Mouse (Mus musculus): ENCODE measurements around the gene Mthfd2. TPM values are rescaled to one million over a fixed set of nuclear protein-coding genes. Genes with fewer than 3 reads are reported as not detected.
A peak's percentile ranks its signal among the peaks of the same experiment; 100 is the strongest.

Gene Mthfd2
- polyA plus RNA-seq, 1 experiment from 2014 or later: 41.8 TPM

DNA sequence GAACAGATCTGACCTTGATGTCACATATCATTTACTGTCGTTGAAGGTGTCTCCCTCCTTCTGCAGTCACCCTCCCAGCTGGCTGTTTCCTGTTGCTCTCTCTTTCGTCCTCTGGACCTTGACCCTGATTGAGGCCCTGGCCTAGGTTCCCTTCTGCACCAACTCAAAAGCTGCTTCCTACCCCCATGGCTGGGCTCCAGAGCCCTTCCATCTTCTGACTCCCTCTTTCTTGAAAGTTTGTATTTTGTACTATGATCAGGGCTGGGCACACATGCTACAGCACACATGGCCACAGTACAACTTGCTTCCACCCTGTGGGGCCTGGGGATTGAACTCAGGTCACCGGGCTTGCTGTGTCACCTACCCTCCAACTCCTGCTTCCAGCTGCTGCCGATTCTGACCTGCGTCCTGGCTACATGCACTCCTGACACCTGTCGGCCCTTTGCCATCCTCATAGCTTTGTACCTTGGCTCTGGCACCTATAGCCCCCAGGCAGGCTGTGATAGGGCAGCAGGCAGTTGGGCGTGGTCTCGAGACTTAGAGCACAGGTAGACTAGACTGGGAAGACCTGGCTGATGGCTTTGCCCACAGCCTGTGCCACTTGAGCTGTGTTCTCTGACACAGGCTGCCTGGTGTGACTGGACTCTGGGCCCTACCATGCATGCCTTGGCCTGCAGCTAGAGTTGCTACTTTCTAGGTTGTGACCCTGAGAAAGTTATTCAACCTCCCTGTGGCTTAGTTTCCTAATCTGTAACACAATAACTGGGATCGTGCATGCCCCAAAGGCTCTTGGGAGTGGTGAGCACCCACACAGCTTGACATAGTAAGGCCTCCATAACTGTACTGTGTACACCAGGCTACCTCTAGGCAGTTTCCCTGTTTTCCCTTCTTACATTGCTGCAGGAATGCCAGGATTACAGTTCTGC lies 29.4 kb upstream of the Mthfd2 start:
- no peak overlapping the region for H3K27ac ChIP-seq (ENCODE audit: low read depth, low read length)
- no peaks in the 10 kb centered on the region for H3K9me3 ChIP-seq (ENCODE audit: control insufficient read depth, low read length)
- H3K4me2 ChIP-seq (replicated peaks; ENCODE audit: low read depth, low read length): no peak overlapping the region
- DNase-seq (ENCODE audit: low spot score): no peak
- H3K4me1 ChIP-seq (replicated peaks; ENCODE audit: control insufficient read depth, insufficient read depth, low read length): no peaks in the 10 kb centered on the region; the same call in 1 of the 2 replicates
- no peaks in the 10 kb centered on the region for H3K27me3 ChIP-seq (ENCODE audit: control insufficient read depth, insufficient read depth, low read length)
- no peak overlapping the region for H3K4me3 ChIP-seq (ENCODE audit: low read depth, low read length)
- WGBS: 83% methylated on average over 9 of the region's 9 CpGs
- H3K9ac ChIP-seq (ENCODE audit: low read depth, low read length): no peak overlapping the region
- no peaks in the 10 kb centered on the region for H3K36me3 ChIP-seq (ENCODE audit: control insufficient read depth, insufficient read depth, low read length)
- ATAC-seq (ENCODE audit: low FRiP score): no peak

DNA sequence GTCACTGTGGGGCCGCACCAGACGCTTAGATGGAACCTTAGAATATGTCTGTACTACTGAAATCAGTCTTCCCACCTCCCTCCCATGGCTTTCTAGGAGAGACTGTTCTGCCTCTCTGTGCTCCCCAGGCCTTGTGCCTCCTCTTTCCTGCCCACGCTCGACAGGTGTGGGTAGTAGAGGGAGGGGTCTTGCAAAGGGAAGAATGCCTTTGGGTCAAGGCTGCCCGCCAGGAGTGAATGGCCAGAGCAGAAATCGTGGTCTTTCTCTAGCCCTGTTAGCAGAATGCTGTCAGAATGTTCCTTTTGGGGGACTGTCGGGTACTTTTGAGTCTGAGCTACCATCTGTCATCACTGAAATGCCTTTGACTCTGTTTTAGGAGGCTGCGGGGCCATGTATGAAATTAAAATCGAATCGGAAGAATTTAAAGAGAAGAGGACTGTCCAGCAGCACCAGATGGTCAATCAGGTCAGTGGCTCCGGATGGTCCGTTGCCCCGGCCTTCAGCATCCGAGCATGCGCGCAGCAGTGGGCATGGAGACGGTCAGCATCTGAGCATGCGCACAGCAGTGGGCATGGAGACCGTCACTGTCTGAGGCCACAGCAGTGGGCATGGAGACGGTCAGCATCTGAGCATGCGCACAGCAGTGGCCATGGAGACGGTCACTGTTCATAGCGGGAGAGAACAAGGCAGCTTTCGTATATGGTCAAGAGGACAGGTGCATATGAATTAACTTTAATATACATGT lies 27.1 kb upstream of the Mthfd2 start:
- 92% methylated on average over 24 of the region's 24 CpGs for WGBS
- no peak overlapping the region for H3K9ac ChIP-seq (ENCODE audit: low read depth, low read length)
- ATAC-seq (ENCODE audit: low FRiP score) (no peak), DNase-seq (ENCODE audit: low spot score) (no peak)
- no peak overlapping the region for H3K4me3 ChIP-seq (ENCODE audit: low read depth, low read length)
- no peaks in the 10 kb centered on the region for H3K27me3 ChIP-seq (ENCODE audit: control insufficient read depth, insufficient read depth, low read length)
- no peaks in the 10 kb centered on the region for H3K9me3 ChIP-seq (ENCODE audit: control insufficient read depth, low read length)
- H3K36me3 ChIP-seq (ENCODE audit: control insufficient read depth, insufficient read depth, low read length): no peaks in the 10 kb centered on the region
- no peak overlapping the region for H3K4me2 ChIP-seq (replicated peaks; ENCODE audit: low read depth, low read length)
- no peaks in the 10 kb centered on the region; the same call in 1 of the 2 replicates for H3K4me1 ChIP-seq (replicated peaks; ENCODE audit: control insufficient read depth, insufficient read depth, low read length)
- H3K27ac ChIP-seq (ENCODE audit: low read depth, low read length): no peak overlapping the region

DNA sequence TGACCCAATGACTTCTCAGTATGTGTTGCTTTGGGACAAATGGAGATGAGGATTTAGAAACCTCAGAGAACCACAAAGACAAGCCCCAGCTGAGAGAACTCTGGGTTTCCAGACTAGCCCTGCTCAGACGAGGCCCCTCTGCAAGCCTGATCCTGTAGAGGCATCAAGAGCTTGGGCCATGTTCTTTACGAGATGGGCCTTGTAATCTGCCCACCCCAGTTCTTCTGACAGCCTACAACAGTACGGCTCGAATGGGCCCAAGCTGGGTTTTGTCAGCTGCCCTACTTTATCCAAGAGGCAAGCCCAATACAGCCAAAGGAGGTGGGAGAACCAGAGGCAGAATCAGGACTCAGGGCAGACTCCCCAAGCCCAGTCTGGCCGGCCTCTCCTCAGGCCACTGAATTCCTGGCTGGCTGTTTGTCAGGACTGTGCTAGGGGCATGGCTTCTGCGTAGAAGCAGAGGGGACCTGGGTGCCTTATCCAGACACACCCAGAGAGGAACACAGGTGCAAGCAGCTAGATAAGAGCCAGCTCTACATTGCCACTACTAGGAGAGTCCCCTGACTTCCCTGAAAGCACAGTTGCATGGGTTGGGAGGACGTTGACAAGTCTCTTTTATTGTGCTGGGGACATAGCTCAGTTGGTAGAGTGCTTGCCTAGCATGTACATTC lies 25.9 kb upstream of the Mthfd2 start:
- Histone ChIP-seq H3K4me3 (ENCODE audit: low read depth, low read length) (no peak overlapping the region), H3K9ac (ENCODE audit: low read depth, low read length) (no peak overlapping the region), H3K9me3 (ENCODE audit: control insufficient read depth, low read length) (no peaks in the 10 kb centered on the region), H3K4me2 (replicated peaks; ENCODE audit: low read depth, low read length) (no peak overlapping the region), H3K36me3 (ENCODE audit: control insufficient read depth, insufficient read depth, low read length) (no peaks in the 10 kb centered on the region), H3K4me1 (replicated peaks; ENCODE audit: control insufficient read depth, insufficient read depth, low read length) (no peaks in the 10 kb centered on the region; the same call in 1 of the 2 replicates), H3K27me3 (ENCODE audit: control insufficient read depth, insufficient read depth, low read length) (no peaks in the 10 kb centered on the region), H3K27ac (ENCODE audit: low read depth, low read length) (no peak overlapping the region)
- 88% methylated on average over 7 of the region's 7 CpGs for WGBS
- no peak for ATAC-seq (ENCODE audit: low FRiP score)
- DNase-seq (ENCODE audit: low spot score): no peak

DNA sequence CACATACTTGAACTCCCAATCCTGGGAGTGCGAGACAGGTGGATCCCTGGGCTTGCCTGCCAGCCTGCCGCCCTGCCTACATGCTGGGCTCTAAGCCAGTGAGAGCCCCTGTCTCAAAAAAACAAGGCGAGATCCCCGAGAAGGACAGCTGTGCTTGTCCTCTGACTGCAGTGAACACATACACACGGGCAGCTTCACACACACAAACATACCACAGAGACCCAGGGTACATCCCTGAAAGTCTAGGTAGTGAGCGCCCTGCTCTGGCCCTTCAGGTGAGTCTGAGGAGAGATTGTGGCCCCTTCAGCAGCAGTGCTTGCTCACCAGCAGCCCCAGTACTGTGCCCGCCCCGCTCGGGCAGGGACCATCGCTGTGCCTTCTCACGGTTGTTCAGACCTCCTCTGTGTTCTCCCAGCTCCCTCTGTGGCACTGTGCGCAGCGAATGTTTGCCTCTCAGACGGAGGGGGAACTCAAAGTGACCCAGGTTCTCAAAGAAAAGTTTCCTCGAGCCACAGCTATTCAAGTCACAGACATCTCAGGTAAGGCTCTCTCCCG lies 25.2 kb upstream of the Mthfd2 start:
- Histone ChIP-seq H3K9me3 (ENCODE audit: control insufficient read depth, low read length) (no peaks in the 10 kb centered on the region), H3K4me3 (ENCODE audit: low read depth, low read length) (no peak overlapping the region), H3K27ac (ENCODE audit: low read depth, low read length) (no peak overlapping the region), H3K4me2 (replicated peaks; ENCODE audit: low read depth, low read length) (no peak overlapping the region), H3K27me3 (ENCODE audit: control insufficient read depth, insufficient read depth, low read length) (no peaks in the 10 kb centered on the region), H3K9ac (ENCODE audit: low read depth, low read length) (no peak overlapping the region), H3K4me1 (replicated peaks; ENCODE audit: control insufficient read depth, insufficient read depth, low read length) (no peaks in the 10 kb centered on the region; the same call in 1 of the 2 replicates), H3K36me3 (ENCODE audit: control insufficient read depth, insufficient read depth, low read length) (no peaks in the 10 kb centered on the region)
- WGBS: 92% methylated on average over 16 of the region's 16 CpGs
- DNase-seq (ENCODE audit: low spot score): no peak
- ATAC-seq (ENCODE audit: low FRiP score): no peak

DNA sequence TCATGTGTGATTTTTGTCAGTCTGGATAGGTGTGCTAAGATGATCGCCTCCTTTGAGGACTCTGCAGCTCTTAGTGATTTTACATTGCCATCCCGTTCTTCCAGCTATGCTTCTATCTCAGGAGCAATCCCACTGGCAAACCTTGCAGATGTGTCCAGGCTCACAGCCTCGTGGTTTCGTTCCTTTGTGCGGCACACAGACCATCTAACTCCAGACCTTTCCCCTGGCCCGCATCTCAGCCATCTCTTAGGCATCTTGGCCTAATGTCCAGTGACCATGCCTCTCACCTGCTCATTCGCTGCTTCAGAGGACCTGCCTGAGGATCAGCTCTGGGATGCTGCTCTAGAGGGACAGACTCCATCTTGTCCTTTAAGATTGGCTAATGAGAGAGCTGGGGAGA lies 24.5 kb upstream of the Mthfd2 start:
- Histone ChIP-seq H3K36me3 (ENCODE audit: control insufficient read depth, insufficient read depth, low read length) (no peaks in the 10 kb centered on the region), H3K4me2 (replicated peaks; ENCODE audit: low read depth, low read length) (peak overlapping the region; percentile 72), H3K4me3 (ENCODE audit: low read depth, low read length) (peak overlapping the region; percentile 85), H3K9ac (ENCODE audit: low read depth, low read length) (peak overlapping the region; percentile 90), H3K27me3 (ENCODE audit: control insufficient read depth, insufficient read depth, low read length) (no peaks in the 10 kb centered on the region), H3K9me3 (ENCODE audit: control insufficient read depth, low read length) (no peaks in the 10 kb centered on the region), H3K27ac (ENCODE audit: low read depth, low read length) (no peak overlapping the region), H3K4me1 (replicated peaks; ENCODE audit: control insufficient read depth, insufficient read depth, low read length) (no peaks in the 10 kb centered on the region; the same call in 1 of the 2 replicates)
- no peak for DNase-seq (ENCODE audit: low spot score)
- ATAC-seq (ENCODE audit: low FRiP score): no peak
- WGBS: 87% methylated on average over 7 of the region's 7 CpGs

DNA sequence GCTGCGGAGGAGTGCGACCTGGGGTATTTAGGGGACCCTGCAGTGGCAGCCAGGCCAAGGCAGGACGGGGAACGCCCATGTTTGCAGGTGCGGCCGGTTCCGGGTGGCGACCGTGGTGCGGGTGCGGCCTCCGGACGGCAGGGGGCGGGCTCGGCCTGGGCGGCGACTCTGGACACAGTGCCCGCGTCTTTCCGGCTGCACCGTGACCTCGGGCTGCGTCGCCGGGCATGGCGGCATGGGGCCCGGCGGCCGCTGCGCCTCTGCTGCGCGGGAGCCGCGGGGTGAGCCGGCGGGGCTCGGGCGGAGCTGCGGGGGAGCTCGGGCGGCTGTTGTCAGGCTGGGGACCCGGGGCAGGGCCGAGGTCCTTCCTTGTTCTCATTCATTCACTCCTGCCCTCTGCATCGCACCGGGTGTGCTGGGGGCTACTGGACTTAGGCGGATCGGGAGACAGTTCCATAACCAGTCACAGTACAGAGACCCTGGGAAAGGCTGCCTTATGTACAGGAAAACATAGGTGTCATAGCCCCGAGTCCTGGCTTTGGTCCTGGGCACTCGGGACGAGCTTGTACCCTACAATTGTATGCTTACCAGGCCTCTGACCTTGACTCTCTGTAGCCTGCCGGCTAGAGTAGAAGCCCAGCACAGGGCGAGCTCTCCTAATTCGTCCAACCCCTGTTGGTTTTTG lies 23.7 kb upstream of the Mthfd2 start:
- Histone ChIP-seq H3K36me3 (ENCODE audit: control insufficient read depth, insufficient read depth, low read length) (no peaks in the 10 kb centered on the region), H3K4me2 (replicated peaks; ENCODE audit: low read depth, low read length) (peak overlapping the region; percentile 72), H3K4me3 (ENCODE audit: low read depth, low read length) (peak overlapping the region; percentile 85), H3K27ac (ENCODE audit: low read depth, low read length) (peak overlapping the region; percentile 54; the same call in 1 of the 2 replicates), H3K9ac (ENCODE audit: low read depth, low read length) (peak overlapping the region; percentile 90), H3K27me3 (ENCODE audit: control insufficient read depth, insufficient read depth, low read length) (no peaks in the 10 kb centered on the region), H3K9me3 (ENCODE audit: control insufficient read depth, low read length) (no peaks in the 10 kb centered on the region), H3K4me1 (replicated peaks; ENCODE audit: control insufficient read depth, insufficient read depth, low read length) (no peaks in the 10 kb centered on the region; the same call in 1 of the 2 replicates)
- ATAC-seq (ENCODE audit: low FRiP score): peak; percentile 96
- under 1% methylated on average over 42 of the region's 53 CpGs for WGBS
- peak; percentile 91 for DNase-seq (ENCODE audit: low spot score)

DNA sequence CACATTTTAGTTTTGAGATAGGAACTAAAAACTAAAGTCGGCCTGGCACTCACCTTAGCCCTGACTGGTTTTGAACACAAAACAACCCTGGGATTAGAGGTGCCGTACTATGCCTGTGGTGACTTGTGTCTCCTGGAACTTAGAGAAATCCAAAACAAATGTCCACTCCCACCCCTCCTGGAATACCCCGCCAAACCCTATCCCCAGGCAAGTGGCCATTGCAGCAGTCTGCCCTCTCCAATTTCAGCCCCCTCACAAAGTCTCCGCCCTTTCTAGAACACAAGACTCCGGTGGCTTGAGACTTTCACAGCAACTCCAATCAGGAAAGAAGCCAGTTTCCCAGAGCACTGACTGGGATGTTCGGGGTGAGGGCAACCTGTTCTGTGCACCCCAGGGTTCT lies 23.2 kb upstream of the Mthfd2 start, which contains the start of gene Bola3:
Bola3 (plus strand) TSS at position 275 of the 400 bp plus-strand sequence.
- H3K9me3 ChIP-seq (ENCODE audit: control insufficient read depth, low read length): no peaks in the 10 kb centered on the region
- H3K4me3 ChIP-seq (ENCODE audit: low read depth, low read length): peak within 1 kb of the TSS; percentile 85
- H3K36me3 ChIP-seq (ENCODE audit: control insufficient read depth, insufficient read depth, low read length): no peaks in the 10 kb centered on the region
- WGBS: 30% methylated on average over 6 of the region's 6 CpGs
- no peaks in the 10 kb centered on the region for H3K27me3 ChIP-seq (ENCODE audit: control insufficient read depth, insufficient read depth, low read length)
- H3K9ac ChIP-seq (ENCODE audit: low read depth, low read length): peak within 1 kb of the TSS; percentile 90
- peak within 1 kb of the TSS; percentile 72 for H3K4me2 ChIP-seq (replicated peaks; ENCODE audit: low read depth, low read length)
- ATAC-seq (ENCODE audit: low FRiP score): no peak; the same call in none of the 2 replicates
- no peaks in the 10 kb centered on the region; the same call in 1 of the 2 replicates for H3K4me1 ChIP-seq (replicated peaks; ENCODE audit: control insufficient read depth, insufficient read depth, low read length)
- H3K27ac ChIP-seq (ENCODE audit: low read depth, low read length): peak within 1 kb of the TSS; percentile 54; the same call in 1 of the 2 replicates
- no peak for DNase-seq (ENCODE audit: low spot score)

DNA sequence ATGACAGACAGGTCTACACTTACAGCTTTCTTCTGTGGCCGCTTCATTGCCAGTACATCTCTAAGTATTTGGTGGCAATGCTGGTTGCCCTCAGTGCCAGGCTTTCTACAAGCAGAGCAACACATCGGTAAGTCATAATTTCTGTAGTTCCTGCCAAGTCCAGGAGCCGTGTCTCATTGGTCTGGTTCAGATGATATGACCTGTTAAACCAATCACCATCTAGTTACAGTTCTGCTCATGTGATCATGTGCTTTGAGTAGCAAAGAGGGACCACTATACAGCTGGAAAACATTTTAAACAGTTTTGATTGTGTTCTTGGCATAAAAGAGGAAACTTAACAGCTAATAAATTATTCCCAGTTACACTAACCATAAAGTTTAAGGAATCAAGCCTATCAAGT lies 22.2 kb upstream of the Mthfd2 start:
- Histone ChIP-seq H3K36me3 (ENCODE audit: control insufficient read depth, insufficient read depth, low read length) (no peaks in the 10 kb centered on the region), H3K4me3 (ENCODE audit: low read depth, low read length) (no peak overlapping the region), H3K4me2 (replicated peaks; ENCODE audit: low read depth, low read length) (no peak overlapping the region), H3K9me3 (ENCODE audit: control insufficient read depth, low read length) (no peaks in the 10 kb centered on the region), H3K27ac (ENCODE audit: low read depth, low read length) (no peak overlapping the region), H3K27me3 (ENCODE audit: control insufficient read depth, insufficient read depth, low read length) (no peaks in the 10 kb centered on the region), H3K9ac (ENCODE audit: low read depth, low read length) (no peak overlapping the region), H3K4me1 (replicated peaks; ENCODE audit: control insufficient read depth, insufficient read depth, low read length) (no peaks in the 10 kb centered on the region; the same call in 1 of the 2 replicates)
- ATAC-seq (ENCODE audit: low FRiP score) (no peak), DNase-seq (ENCODE audit: low spot score) (no peak)
- 94% methylated on average over 3 of the region's 3 CpGs for WGBS
